Mouse (Mus musculus): ENCODE measurements around the gene Adgrl1. TPM values are rescaled to one million over a fixed set of nuclear protein-coding genes. Genes with fewer than 3 reads are reported as not detected.
A peak's percentile ranks its signal among the peaks of the same experiment; 100 is the strongest.

The Adgrl1 gene
- total and polyA plus RNA-seq, 3 experiments = 21.7 to 35.3 TPM; not detected in 1

- TF ChIP-seq JUND (IDR thresholded peaks at IDR 0.05; ENCODE audit: low read depth, low read length) (no peak), RAD21 (IDR thresholded peaks at IDR 0.05; ENCODE audit: low read depth, low read length) (peak; percentile 53), ELF1 (IDR thresholded peaks at IDR 0.05; ENCODE audit: low read depth, low read length) (no peak), ETS1 (IDR thresholded peaks at IDR 0.05; ENCODE audit: low read depth, low read length) (no peak), MYC (IDR thresholded peaks at IDR 0.05; ENCODE audit: low read depth, low read length) (no peak), TCF12 (IDR thresholded peaks at IDR 0.05; ENCODE audit: low read depth, low read length) (no peak), CHD2 (IDR thresholded peaks at IDR 0.05; ENCODE audit: low read length) (no peak), MAFK (IDR thresholded peaks at IDR 0.05; ENCODE audit: borderline replicate concordance, low read depth, low read length) (no peak), ZKSCAN1 (IDR thresholded peaks at IDR 0.05; ENCODE audit: low read depth, low read length) (no peak), E2F4 (IDR thresholded peaks at IDR 0.05; ENCODE audit: borderline replicate concordance, low read depth, low read length) (no peak), CHD1 (IDR thresholded peaks at IDR 0.05; ENCODE audit: low read depth, low read length) (no peak), MYB (IDR thresholded peaks at IDR 0.05; ENCODE audit: low read depth, low read length) (no peak), RCOR1 (IDR thresholded peaks at IDR 0.05; ENCODE audit: low read depth, low read length) (peak; percentile 34; the same call in 1 of the 2 replicates), ZNF384 (IDR thresholded peaks at IDR 0.05; ENCODE audit: low read depth, low read length) (no peak), GABPA (IDR thresholded peaks at IDR 0.05; ENCODE audit: low read depth, low read length) (no peak), MXI1 (IDR thresholded peaks at IDR 0.05; ENCODE audit: low read depth, low read length) (no peak), TBP (IDR thresholded peaks at IDR 0.05; ENCODE audit: low read depth, low read length) (peak; percentile 36; the same call in 1 of the 2 replicates), ZC3H11A (IDR thresholded peaks at IDR 0.05; ENCODE audit: low read depth, low read length) (peak; percentile 48; the same call in 1 of the 2 replicates), ZMIZ1 (IDR thresholded peaks at IDR 0.05; ENCODE audit: low read depth, low read length) (no peak), MAX (IDR thresholded peaks at IDR 0.05; ENCODE audit: low read length) (no peak), POLR2AphosphoS2 (IDR thresholded peaks at IDR 0.05; ENCODE audit: low read length) (no peak), BHLHE40 (IDR thresholded peaks at IDR 0.05; ENCODE audit: borderline replicate concordance, low read depth, low read length) (no peak), USF1 (IDR thresholded peaks at IDR 0.05; ENCODE audit: low read depth, low read length) (no peak)
Observed at GRCm38 (mm10) chr8:83895894-83896293, 4.0 kb upstream of the Adgrl1 start (continued).

DNA sequence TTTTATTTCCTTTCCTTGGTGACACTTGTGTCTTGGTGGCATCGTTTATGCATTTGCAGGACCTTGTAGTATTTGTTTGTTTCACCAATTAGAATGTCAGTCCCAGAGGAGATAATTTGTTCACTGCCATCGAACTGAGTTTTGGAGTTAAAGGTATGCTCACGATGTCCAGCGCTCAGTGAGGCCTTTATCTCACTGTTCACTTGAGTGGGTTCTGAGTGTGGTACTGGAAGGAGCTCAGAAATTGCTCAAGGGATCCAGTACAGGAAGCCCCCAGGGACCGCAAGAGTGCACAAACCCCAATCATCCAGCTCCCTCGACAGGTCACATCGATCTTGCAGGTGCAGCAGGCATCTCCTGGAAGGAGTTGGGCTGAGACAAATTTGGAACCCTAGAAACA lies 3.4 kb upstream of the Adgrl1 start:
- 0 out of 4 replicates have a peak, but pooled peaks cover 0 to 3% of the 10 kb centered on the region in 2 experiments for H3K4me1 ChIP-seq (ENCODE audit: control insufficient read depth in 1 of 2, insufficient read depth in 2 of 2, low read length in 2 of 2)
- no peaks in the 10 kb centered on the region for H3K27me3 ChIP-seq (ENCODE audit: control insufficient read depth in 1 of 2, insufficient read depth in 2 of 2, low read length in 2 of 2)
- no peak overlapping the region for H3K27ac ChIP-seq (ENCODE audit: control insufficient read depth, low read depth, low read length)

More for the DNA sequence above, 3.4 kb upstream of the Adgrl1 start:
- H3K9me3 ChIP-seq (replicated peaks; ENCODE audit: insufficient read depth, low read length) = no peaks in the 10 kb centered on the region
- H3K4me3 ChIP-seq (ENCODE audit: control insufficient read depth in 1 of 2, insufficient read depth in 1 of 2, low read depth in 2 of 2, low read length in 2 of 2) = no peak overlapping the region
- peaks cover 11% of the 10 kb centered on the region for H3K79me2 ChIP-seq (ENCODE audit: control insufficient read depth, insufficient read depth, low read length, poor library complexity)
- H3K9ac ChIP-seq (ENCODE audit: control insufficient read depth, low read depth, low read length, poor library complexity, severe bottlenecking) = no peak overlapping the region
- H3K36me3 ChIP-seq (ENCODE audit: control insufficient read depth in 1 of 2, insufficient read depth in 2 of 2, low read length in 2 of 2) = no peaks in the 10 kb centered on the region
- no peak for TF ChIP-seq EP300 (IDR thresholded peaks at IDR 0.05; ENCODE audit: low read depth in 1 of 2, low read length in 2 of 2)
- TF ChIP-seq MYC (IDR thresholded peaks at IDR 0.05; ENCODE audit: low read depth, low read length) = no peak
- TF ChIP-seq TAL1 (IDR thresholded peaks at IDR 0.05; ENCODE audit: low read length) = no peak
- no peak for TF ChIP-seq RAD21 (IDR thresholded peaks at IDR 0.05; ENCODE audit: low read depth, low read length)
- no peak for TF ChIP-seq HCFC1 (IDR thresholded peaks at IDR 0.05; ENCODE audit: low read depth, low read length)
- TF ChIP-seq USF1 (IDR thresholded peaks at IDR 0.05; ENCODE audit: low read depth, low read length) = no peak
- TF ChIP-seq CHD1 (IDR thresholded peaks at IDR 0.05; ENCODE audit: low read depth, low read length) = no peak
- TF ChIP-seq RCOR1 (IDR thresholded peaks at IDR 0.05; ENCODE audit: low read depth, low read length) = no peak
- TF ChIP-seq MEF2A (IDR thresholded peaks at IDR 0.05; ENCODE audit: extremely low read depth, insufficient replicate concordance, low read depth, low read length, poor library complexity, severe bottlenecking) = no peak
- TF ChIP-seq MAZ (IDR thresholded peaks at IDR 0.05; ENCODE audit: low read depth, low read length) = no peak
- TF ChIP-seq MAFK (IDR thresholded peaks at IDR 0.05; ENCODE audit: borderline replicate concordance, low read depth, low read length) = no peak
- no peak for TF ChIP-seq ZNF384 (IDR thresholded peaks at IDR 0.05; ENCODE audit: low read depth, low read length)
- no peak for TF ChIP-seq ELF1 (IDR thresholded peaks at IDR 0.05; ENCODE audit: low read depth, low read length)
- no peak for TF ChIP-seq ZC3H11A (IDR thresholded peaks at IDR 0.05; ENCODE audit: low read depth, low read length)
- TF ChIP-seq KAT2A (conservative IDR thresholded peaks at IDR 0.05; ENCODE audit: low read depth, low read length) = no peak
- no peak for TF ChIP-seq ZKSCAN1 (IDR thresholded peaks at IDR 0.05; ENCODE audit: low read depth, low read length)
- no peak for TF ChIP-seq MAX (IDR thresholded peaks at IDR 0.05; ENCODE audit: low read length)
- TF ChIP-seq POLR2AphosphoS5 (IDR thresholded peaks at IDR 0.05; ENCODE audit: borderline replicate concordance, low read depth, low read length) = no peak
- no peak for TF ChIP-seq TBP (IDR thresholded peaks at IDR 0.05; ENCODE audit: low read depth, low read length)
- TF ChIP-seq E2F4 (IDR thresholded peaks at IDR 0.05; ENCODE audit: borderline replicate concordance, low read depth, low read length) = no peak
- no peak for DNase-seq (ENCODE audit: low read depth, low spot score)

Measured in MEL (cell line).